Mouse (Mus musculus): ENCODE measurements at regions not wholly inside any gene's neighbourhood (a gene's known extent, or its start where the extent isn't known, plus 50 kb on each side); places are given as distances from the start of the nearest gene placed in this dataset.

DNA sequence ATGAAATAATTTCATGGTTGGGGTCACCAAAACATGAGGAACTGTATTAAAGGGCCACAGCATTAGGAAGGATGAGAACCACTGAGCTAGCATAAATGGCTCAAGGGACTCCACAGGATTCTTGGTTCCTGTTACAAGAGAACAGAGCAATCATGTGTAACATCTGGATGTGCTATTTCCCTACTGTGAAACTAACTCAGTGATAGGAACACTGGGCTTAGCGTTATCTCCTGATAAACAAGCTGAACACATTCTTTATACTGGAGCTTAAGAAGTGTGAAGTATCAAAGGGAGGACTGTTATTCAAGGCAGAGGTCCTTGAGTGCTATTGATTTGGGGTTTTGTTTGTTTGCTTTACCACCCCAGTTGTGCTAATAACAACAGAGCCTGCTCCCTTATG is 52.3 kb upstream of the Laptm4a start:
- TF ChIP-seq CTCF (IDR thresholded peaks at IDR 0.05; ENCODE audit: low read depth) (no peak), EP300 (optimal IDR thresholded peaks at IDR 0.05) (no peak)

All from stomach, postnatal 0 days (tissue).